Mouse (Mus musculus): ENCODE data around the gene Diras2. TPM values are rescaled to one million over a fixed set of nuclear protein-coding genes. Genes with fewer than 3 reads are reported as not detected.

The Diras2 gene
- total and polyA plus RNA-seq, 2 experiments, result 0.02 TPM; not detected in 1

DNA sequence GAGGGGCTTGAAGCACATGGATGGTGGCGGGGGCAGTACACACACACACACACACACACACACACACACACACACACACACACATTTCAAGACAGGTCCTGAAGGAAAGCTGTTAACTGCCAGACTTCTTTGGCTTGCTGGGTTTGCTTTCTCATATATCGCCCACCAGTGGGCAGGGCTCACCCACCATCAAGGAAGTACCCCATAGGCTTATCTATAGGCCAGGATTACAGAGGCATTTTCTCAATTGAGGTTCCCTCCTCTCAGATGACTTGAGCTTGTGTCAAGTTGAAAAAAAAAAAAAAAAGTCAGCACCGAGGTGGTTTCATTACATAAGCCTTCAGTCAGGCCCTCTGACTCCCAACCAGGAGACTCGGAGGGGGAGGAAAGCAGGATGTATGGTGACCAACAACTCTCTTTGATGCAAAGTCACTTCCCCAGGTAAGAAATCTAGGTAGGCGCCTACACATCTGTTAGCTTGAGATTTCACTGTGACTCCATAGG lies 19.7 kb upstream of the Diras2 start:
- Histone ChIP-seq H3K79me2 (ENCODE audit: control insufficient read depth, insufficient read depth, low read length) (no peaks in the 10 kb centered on the region), H3K36me3 (ENCODE audit: control insufficient read depth, insufficient read depth, low read length) (no peaks in the 10 kb centered on the region), H3K4me3 (ENCODE audit: insufficient read depth, low read depth, low read length) (no peak overlapping the region), H3K9ac (ENCODE audit: low read depth, low read length) (no peak overlapping the region), H3K27me3 (ENCODE audit: control insufficient read depth, insufficient read depth, low read length) (no peaks in the 10 kb centered on the region), H3K4me1 (ENCODE audit: control insufficient read depth, insufficient read depth, low read length) (no peaks in the 10 kb centered on the region), H3K27ac (replicated peaks; ENCODE audit: insufficient read depth, low read depth, low read length) (no peak overlapping the region)
- DNase-seq (ENCODE audit: extremely low read depth, low read depth, low spot score), result no peak
- WGBS, result 78% methylated on average over 5 of the region's 5 CpGs
- TF ChIP-seq CTCF (IDR thresholded peaks at IDR 0.05; ENCODE audit: low read depth, low read length) (no peak), POLR2A (IDR thresholded peaks at IDR 0.05; ENCODE audit: extremely low read depth, insufficient read depth, low read length) (no peak)

- no peaks in the 10 kb centered on the region for H3K27me3 ChIP-seq (ENCODE audit: control insufficient read depth, insufficient read depth, low read length)
- H3K9ac ChIP-seq (ENCODE audit: low read depth, low read length), result no peak overlapping the region
- H3K27ac ChIP-seq (replicated peaks; ENCODE audit: insufficient read depth, low read depth, low read length), result no peak overlapping the region
- no peaks in the 10 kb centered on the region for H3K79me2 ChIP-seq (ENCODE audit: control insufficient read depth, insufficient read depth, low read length)
- no peaks in the 10 kb centered on the region for H3K36me3 ChIP-seq (ENCODE audit: control insufficient read depth, insufficient read depth, low read length)
- TF ChIP-seq CTCF (IDR thresholded peaks at IDR 0.05; ENCODE audit: low read depth, low read length) (no peak), POLR2A (IDR thresholded peaks at IDR 0.05; ENCODE audit: extremely low read depth, insufficient read depth, low read length) (no peak)
- H3K4me1 ChIP-seq (ENCODE audit: control insufficient read depth, insufficient read depth, low read length), result no peaks in the 10 kb centered on the region
- WGBS, result 81% methylated on average over 6 of the region's 6 CpGs
- no peak for DNase-seq (ENCODE audit: extremely low read depth, low read depth, low spot score)
- no peak overlapping the region for H3K4me3 ChIP-seq (ENCODE audit: insufficient read depth, low read depth, low read length)
Measured at GRCm38 (mm10) chr13:52546288-52546687, 15.2 kb upstream of the Diras2 start.

DNA sequence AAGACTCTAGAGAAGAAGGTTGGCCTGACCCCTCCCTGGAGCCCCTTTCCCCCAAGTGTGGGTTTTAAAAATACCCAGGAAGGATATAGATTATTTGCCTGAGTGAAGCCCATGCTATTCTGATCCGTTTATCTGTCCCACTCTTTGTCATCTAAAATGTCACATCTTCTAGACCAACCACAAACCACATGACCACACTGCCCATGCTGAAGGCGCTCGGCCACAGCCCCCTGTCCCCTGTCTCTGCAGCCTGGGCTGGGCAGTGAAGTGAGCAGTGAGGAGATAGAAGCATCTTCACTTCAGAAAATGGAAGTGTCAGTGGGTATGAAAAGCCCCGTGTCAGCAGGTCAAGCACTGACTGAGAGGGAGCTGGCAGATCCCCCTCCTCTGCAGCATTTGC lies 11.6 kb upstream of the Diras2 start:
- WGBS, result 51% methylated on average over 4 of the region's 4 CpGs
- Histone ChIP-seq H3K9ac (ENCODE audit: low read depth, low read length) (no peak overlapping the region), H3K4me3 (ENCODE audit: insufficient read depth, low read depth, low read length) (no peak overlapping the region), H3K79me2 (ENCODE audit: control insufficient read depth, insufficient read depth, low read length) (no peaks in the 10 kb centered on the region), H3K27me3 (ENCODE audit: control insufficient read depth, insufficient read depth, low read length) (no peaks in the 10 kb centered on the region), H3K36me3 (ENCODE audit: control insufficient read depth, insufficient read depth, low read length) (no peaks in the 10 kb centered on the region), H3K4me1 (ENCODE audit: control insufficient read depth, insufficient read depth, low read length) (no peaks in the 10 kb centered on the region), H3K27ac (replicated peaks; ENCODE audit: insufficient read depth, low read depth, low read length) (no peak overlapping the region)
- DNase-seq (ENCODE audit: extremely low read depth, low read depth, low spot score), result no peak
- TF ChIP-seq CTCF (IDR thresholded peaks at IDR 0.05; ENCODE audit: low read depth, low read length), result no peak
- TF ChIP-seq POLR2A (IDR thresholded peaks at IDR 0.05; ENCODE audit: extremely low read depth, insufficient read depth, low read length), result no peak

- Histone ChIP-seq H3K79me2 (ENCODE audit: control insufficient read depth, insufficient read depth, low read length) (no peaks in the 10 kb centered on the region), H3K27ac (replicated peaks; ENCODE audit: insufficient read depth, low read depth, low read length) (no peak overlapping the region), H3K27me3 (ENCODE audit: control insufficient read depth, insufficient read depth, low read length) (no peaks in the 10 kb centered on the region), H3K4me1 (ENCODE audit: control insufficient read depth, insufficient read depth, low read length) (no peaks in the 10 kb centered on the region), H3K4me3 (ENCODE audit: insufficient read depth, low read depth, low read length) (no peak overlapping the region), H3K9ac (ENCODE audit: low read depth, low read length) (no peak overlapping the region), H3K36me3 (ENCODE audit: control insufficient read depth, insufficient read depth, low read length) (no peaks in the 10 kb centered on the region)
- 75% methylated on average over 8 of the region's 8 CpGs for WGBS
- no peak for DNase-seq (ENCODE audit: extremely low read depth, low read depth, low spot score)
- TF ChIP-seq POLR2A (IDR thresholded peaks at IDR 0.05; ENCODE audit: extremely low read depth, insufficient read depth, low read length) (no peak), CTCF (IDR thresholded peaks at IDR 0.05; ENCODE audit: low read depth, low read length) (no peak)
Measured at GRCm38 (mm10) chr13:52542036-52542526, 11.0 kb upstream of the Diras2 start.

DNA sequence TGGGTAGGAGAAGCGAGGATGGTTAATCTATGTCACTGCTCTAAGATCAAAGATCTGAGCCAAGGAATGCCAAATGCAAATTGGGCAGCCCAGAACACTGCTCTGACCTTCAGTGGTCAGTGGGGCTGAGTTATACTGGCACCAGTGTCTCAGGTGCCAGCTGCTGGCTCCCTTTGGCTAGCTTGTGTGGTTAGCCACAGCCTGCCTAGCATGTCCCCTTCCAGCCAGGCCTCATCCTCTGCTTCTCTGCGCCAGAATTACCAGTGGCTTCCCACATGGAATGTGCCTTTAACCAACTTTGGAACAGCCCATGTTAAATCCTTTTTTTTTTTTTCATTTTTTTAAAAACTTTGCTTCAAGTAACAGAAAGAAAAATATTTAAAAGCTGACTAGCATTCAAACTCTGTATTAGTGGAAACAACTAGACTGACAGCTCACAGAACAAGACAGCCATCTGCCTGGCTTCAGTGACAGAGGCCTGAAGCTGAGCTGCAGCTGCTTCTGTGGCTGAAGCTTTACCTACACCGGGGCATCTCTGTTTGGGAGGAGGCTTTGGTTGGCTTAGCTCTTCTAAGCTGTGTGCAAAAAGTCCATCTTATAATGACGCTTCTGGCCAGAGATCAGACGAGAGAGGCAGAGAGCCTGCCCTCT lies 10.4 kb upstream of the Diras2 start:
- no peak overlapping the region for H3K27ac ChIP-seq (replicated peaks; ENCODE audit: insufficient read depth, low read depth, low read length)
- WGBS, result 75% methylated on average over 5 of the region's 5 CpGs
- H3K27me3 ChIP-seq (ENCODE audit: control insufficient read depth, insufficient read depth, low read length), result no peaks in the 10 kb centered on the region
- H3K4me3 ChIP-seq (ENCODE audit: insufficient read depth, low read depth, low read length), result no peak overlapping the region
- H3K36me3 ChIP-seq (ENCODE audit: control insufficient read depth, insufficient read depth, low read length), result no peaks in the 10 kb centered on the region
- DNase-seq (ENCODE audit: extremely low read depth, low read depth, low spot score), result no peak
- no peaks in the 10 kb centered on the region for H3K4me1 ChIP-seq (ENCODE audit: control insufficient read depth, insufficient read depth, low read length)
- no peaks in the 10 kb centered on the region for H3K79me2 ChIP-seq (ENCODE audit: control insufficient read depth, insufficient read depth, low read length)
- TF ChIP-seq CTCF (IDR thresholded peaks at IDR 0.05; ENCODE audit: low read depth, low read length) (no peak), POLR2A (IDR thresholded peaks at IDR 0.05; ENCODE audit: extremely low read depth, insufficient read depth, low read length) (no peak)
- no peak overlapping the region for H3K9ac ChIP-seq (ENCODE audit: low read depth, low read length)

DNA sequence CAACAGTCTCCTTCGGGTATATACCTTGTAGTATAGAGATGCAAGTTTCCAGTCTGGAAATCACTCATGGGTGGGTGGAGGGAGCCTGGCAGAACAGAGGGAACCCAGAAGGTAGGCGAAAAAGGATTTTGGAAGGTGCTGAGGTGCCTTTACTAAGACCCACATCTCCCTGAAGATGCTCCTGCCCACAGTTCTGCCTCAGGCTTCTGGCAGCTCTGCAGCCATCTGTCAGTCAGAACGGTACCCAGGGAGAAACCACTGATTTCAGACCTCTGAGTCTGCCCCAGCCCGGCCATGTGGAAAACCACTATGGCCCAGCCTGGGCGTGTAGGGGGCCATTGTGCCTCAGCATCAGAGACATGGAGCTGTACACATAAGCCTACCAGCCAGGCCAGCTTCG lies 8.4 kb upstream of the Diras2 start:
- H3K36me3 ChIP-seq (ENCODE audit: control insufficient read depth, insufficient read depth, low read length), result no peaks in the 10 kb centered on the region
- no peak overlapping the region for H3K27ac ChIP-seq (replicated peaks; ENCODE audit: insufficient read depth, low read depth, low read length)
- no peak overlapping the region for H3K4me3 ChIP-seq (ENCODE audit: insufficient read depth, low read depth, low read length)
- no peak for DNase-seq (ENCODE audit: extremely low read depth, low read depth, low spot score)
- 78% methylated on average over 6 of the region's 6 CpGs for WGBS
- H3K79me2 ChIP-seq (ENCODE audit: control insufficient read depth, insufficient read depth, low read length), result no peaks in the 10 kb centered on the region
- H3K27me3 ChIP-seq (ENCODE audit: control insufficient read depth, insufficient read depth, low read length), result no peaks in the 10 kb centered on the region
- H3K4me1 ChIP-seq (ENCODE audit: control insufficient read depth, insufficient read depth, low read length), result no peaks in the 10 kb centered on the region
- no peak overlapping the region for H3K9ac ChIP-seq (ENCODE audit: low read depth, low read length)
- TF ChIP-seq CTCF (IDR thresholded peaks at IDR 0.05; ENCODE audit: low read depth, low read length) (no peak), POLR2A (IDR thresholded peaks at IDR 0.05; ENCODE audit: extremely low read depth, insufficient read depth, low read length) (no peak)
